ENCODE assay signal across 16 mouse cellular contexts in the genomic region with DNA sequence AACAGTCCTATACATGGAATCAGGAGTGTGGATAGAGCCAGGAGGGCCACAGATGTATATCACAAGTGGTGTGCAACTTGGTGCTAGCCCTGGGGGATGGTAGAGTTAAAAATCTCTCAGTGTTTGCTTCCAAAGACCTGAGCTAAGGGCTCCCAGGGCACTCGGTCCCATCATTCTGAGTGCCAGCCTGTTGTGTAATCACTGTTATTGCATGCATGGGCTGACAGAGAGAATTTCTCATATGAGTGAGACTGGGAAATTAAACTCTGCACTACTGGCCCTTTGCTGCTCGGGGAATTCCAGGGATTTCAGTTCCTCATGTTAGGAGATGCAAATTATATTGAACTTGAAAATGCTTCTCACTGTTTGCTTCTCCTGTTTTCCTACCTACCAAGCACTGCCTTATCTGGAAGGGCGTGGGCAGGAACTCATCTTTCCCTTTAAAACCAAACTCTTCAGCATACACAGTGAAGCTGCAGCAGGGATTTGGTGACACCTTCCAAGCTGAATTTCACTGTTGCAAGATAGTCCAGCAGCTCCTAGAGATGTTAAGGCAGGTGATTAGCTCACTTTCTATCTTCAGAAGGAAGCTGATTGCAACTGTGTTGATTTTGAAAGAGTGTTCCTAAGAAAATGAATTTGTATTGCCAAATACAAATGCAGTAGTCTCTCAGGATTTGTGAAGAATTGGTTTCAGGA.
DNase-seq lines count a peak whose midpoint lies in the region; TF ChIP-seq lines count a peak whose summit lies in the region.
"Had no signal": no experiment of that assay in that cellular context is flagged by ENCODE, and none has a peak within 500 bp of the region (broad histone marks: within the 10 kb centered on the region; RNA-seq: fewer than 3 reads in every experiment).

No protein-coding gene starts in this region.

- no peaks in the 10 kb centered on the region; the same call in 1 of the 2 replicates for H3K4me1 ChIP-seq in kidney, adult 2 months (ENCODE audit: control insufficient read depth, insufficient read depth, low read length)
- H3K4me1 ChIP-seq in lung, adult 2 months (ENCODE audit: control insufficient read depth, insufficient read depth, low read length), result 0 out of 2 replicates have a peak, but pooled peaks cover 3% of the 10 kb centered on the region
- H3K4me1 ChIP-seq: forebrain, embryonic 15.5 days; heart, embryonic 15.5 days; hindbrain, embryonic 12.5 days; limb, embryonic 10.5 days had no signal

- no peak for TF ChIP-seq POLR2A in kidney, adult 2 months (IDR thresholded peaks at IDR 0.05; ENCODE audit: low read depth, low read length)
- TF ChIP-seq POLR2A in lung, adult 2 months (IDR thresholded peaks at IDR 0.05; ENCODE audit: borderline replicate concordance, extremely low read depth, low read depth, low read length), result no peak

- H3K27me3 ChIP-seq in kidney, adult 2 months (replicated peaks; ENCODE audit: control insufficient read depth, insufficient read depth, low read length), result no peaks in the 10 kb centered on the region
- H3K27me3 ChIP-seq: forebrain, embryonic 15.5 days; heart, embryonic 15.5 days; hindbrain, embryonic 12.5 days had no signal

- H3K27ac ChIP-seq in kidney, adult 2 months (ENCODE audit: insufficient read depth, low read depth, low read length), result peak overlapping the region; percentile 85
- H3K27ac ChIP-seq: forebrain, embryonic 15.5 days; heart, embryonic 15.5 days; hindbrain, embryonic 12.5 days; limb, embryonic 10.5 days had no signal

- 36% methylated on average over 3 of the region's 3 CpGs for WGBS in kidney, adult 2 months
- WGBS in lung, adult 2 months, result 56% methylated on average over 3 of the region's 3 CpGs

- H3K4me3 ChIP-seq in kidney, adult 2 months (ENCODE audit: insufficient read depth, low read depth, low read length), result no peak overlapping the region
- no peak overlapping the region for H3K4me3 ChIP-seq in lung, adult 2 months (replicated peaks; ENCODE audit: extremely low read depth, low read depth, low read length)
- H3K4me3 ChIP-seq: forebrain, embryonic 15.5 days; heart, embryonic 15.5 days; hindbrain, embryonic 12.5 days; limb, embryonic 10.5 days had no signal

- TF ChIP-seq CTCF in kidney, adult 2 months (conservative IDR thresholded peaks at IDR 0.05; ENCODE audit: insufficient read depth, insufficient read length, low read depth, low read length), result no peak
- TF ChIP-seq CTCF in lung, adult 2 months (IDR thresholded peaks at IDR 0.05; ENCODE audit: insufficient read depth, low read length), result no peak

- no peaks in the 10 kb centered on the region for H3K36me3 ChIP-seq in kidney, adult 2 months (ENCODE audit: control insufficient read depth, insufficient read depth, low read length)
- H3K36me3 ChIP-seq: forebrain, embryonic 15.5 days; heart, embryonic 15.5 days; hindbrain, embryonic 12.5 days; limb, embryonic 10.5 days had no signal

- peak; percentile 46 for DNase-seq in adrenal gland, adult 2 months
- no peak for DNase-seq in adrenal gland, adult 18-20 months (ENCODE audit: low spot score in 2 of 2)
- DNase-seq in Muller cell, postnatal 12 days (ENCODE audit: inconsistent ontology term), result peak; percentile 88
- DNase-seq in kidney, adult 2 months, result peak; percentile 87
- peak; percentile 37 for DNase-seq in lung, adult 2 months
- no peak for DNase-seq in gastrocnemius, adult 18-20 months (ENCODE audit: low spot score)
- DNase-seq in ovary, adult 18-20 months (ENCODE audit: low spot score), result no peak
- DNase-seq in spleen, postnatal 4 days (ENCODE audit: low spot score in 2 of 2), result no peak
- DNase-seq: cerebellum, adult 18-20 months; embryo, embryonic 11 days; gastrocnemius, postnatal 25 days; thymus, postnatal 25 days had no signal

Comparison
In these comparisons a context has a peak if more than half of its experiments do, and no peak if none do; other contexts are left out.
1. DNase-seq: peak in adrenal gland, adult 2 months (single experiment), Muller cell, postnatal 12 days (single experiment), kidney, adult 2 months (single experiment) and lung, adult 2 months (single experiment); none in adrenal gland, adult 18-20 months (0 of 2), gastrocnemius, adult 18-20 months (single experiment), ovary, adult 18-20 months (single experiment) and spleen, postnatal 4 days (0 of 2).